Mouse (Mus musculus): ENCODE measurements around the gene Map3k5. TPM values are rescaled to one million over a fixed set of nuclear protein-coding genes. Genes with fewer than 3 reads are reported as not detected.
A peak's percentile ranks its signal among the peaks of the same experiment; 100 is the strongest.

The Map3k5 gene
- total and polyA plus RNA-seq, 3 experiments = 0.35 to 0.97 TPM; not detected in 1

GRCm38 (mm10) chr10:20149835-20150355 lies 215.6 kb downstream of the Map3k5 start:
- peak overlapping the region; percentile 48; the same call in 1 of the 2 replicates for H3K9ac ChIP-seq (ENCODE audit: control insufficient read depth, low read depth, low read length, poor library complexity, severe bottlenecking)
- peak overlapping the region; percentile 77 to 83 for H3K4me3 ChIP-seq (ENCODE audit: control insufficient read depth in 1 of 2, insufficient read depth in 1 of 2, low read depth in 2 of 2, low read length in 2 of 2)

DNA sequence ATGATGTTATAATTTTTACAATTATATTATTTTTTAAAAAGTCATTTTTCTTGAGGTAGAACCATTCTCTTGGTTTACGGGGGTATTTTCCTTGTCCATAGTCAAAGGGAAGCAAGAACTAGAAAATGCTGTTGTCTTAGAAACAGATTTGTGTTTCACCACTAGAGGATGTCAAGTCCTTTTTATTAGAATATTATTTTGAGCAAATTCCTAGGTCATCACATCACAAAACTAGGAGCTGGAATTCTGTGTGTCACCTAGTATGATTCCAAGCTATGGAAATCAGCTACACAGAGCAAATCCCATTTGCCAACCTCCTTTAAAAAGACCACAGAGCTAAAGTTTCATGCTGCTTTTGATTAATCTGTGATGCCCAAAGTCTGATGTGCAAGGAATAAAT lies 217.9 kb downstream of the Map3k5 start:
- peak; percentile 22 for TF ChIP-seq RAD21 (IDR thresholded peaks at IDR 0.05; ENCODE audit: low read depth, low read length)
- TF ChIP-seq CTCF (IDR thresholded peaks at IDR 0.05 in 2 of 3, conservative IDR thresholded peaks at IDR 0.05 in 1 of 3; ENCODE audit: control insufficient read depth in 1 of 3, insufficient read depth in 1 of 3, low read depth in 2 of 3, low read length in 3 of 3, poor library complexity in 1 of 3, severe bottlenecking in 1 of 3) = peak in 1 of 3 experiments; percentile 13; a peak in 1 of 6 replicates
- no peak for TF ChIP-seq USF2 (IDR thresholded peaks at IDR 0.05; ENCODE audit: borderline replicate concordance in 1 of 2, insufficient read depth in 1 of 2, low read depth in 1 of 2, low read length in 2 of 2)
- no peaks in the 10 kb centered on the region for H3K9me3 ChIP-seq (replicated peaks; ENCODE audit: insufficient read depth, low read length)
- H3K4me3 ChIP-seq (ENCODE audit: control insufficient read depth in 1 of 2, insufficient read depth in 1 of 2, low read depth in 2 of 2, low read length in 2 of 2) = no peak overlapping the region
- peaks cover 0 to 6% of the 10 kb centered on the region in 2 experiments; a peak in 1 of 4 replicates for H3K4me1 ChIP-seq (ENCODE audit: control insufficient read depth in 1 of 2, insufficient read depth in 2 of 2, low read length in 2 of 2)
- H3K27me3 ChIP-seq (ENCODE audit: control insufficient read depth in 1 of 2, insufficient read depth in 2 of 2, low read length in 2 of 2) = peaks cover 2 to 5% of the 10 kb centered on the region in 2 experiments; a peak in 3 of 4 replicates
- DNase-seq (ENCODE audit: low read depth, low spot score) = no peak
- no peak overlapping the region for H3K27ac ChIP-seq (ENCODE audit: control insufficient read depth, low read depth, low read length)
- no peak overlapping the region for H3K9ac ChIP-seq (ENCODE audit: control insufficient read depth, low read depth, low read length, poor library complexity, severe bottlenecking)
- H3K79me2 ChIP-seq (ENCODE audit: control insufficient read depth, insufficient read depth, low read length, poor library complexity) = no peaks in the 10 kb centered on the region
- peaks cover 0 to 2% of the 10 kb centered on the region in 2 experiments; a peak in 2 of 4 replicates for H3K36me3 ChIP-seq (ENCODE audit: control insufficient read depth in 1 of 2, insufficient read depth in 2 of 2, low read length in 2 of 2)

More at GRCm38 (mm10) chr10:20149835-20150355, 215.6 kb downstream of the Map3k5 start:
- no peak for TF ChIP-seq MAX (IDR thresholded peaks at IDR 0.05; ENCODE audit: low read length)
- no peak for TF ChIP-seq CHD1 (IDR thresholded peaks at IDR 0.05; ENCODE audit: low read depth, low read length)
- no peak for TF ChIP-seq MEF2A (IDR thresholded peaks at IDR 0.05; ENCODE audit: extremely low read depth, insufficient replicate concordance, low read depth, low read length, poor library complexity, severe bottlenecking)
- no peak for TF ChIP-seq POLR2AphosphoS2 (IDR thresholded peaks at IDR 0.05; ENCODE audit: low read length)
- no peak for TF ChIP-seq USF2 (IDR thresholded peaks at IDR 0.05; ENCODE audit: borderline replicate concordance in 1 of 2, insufficient read depth in 1 of 2, low read depth in 1 of 2, low read length in 2 of 2)
- TF ChIP-seq TAL1 (IDR thresholded peaks at IDR 0.05; ENCODE audit: low read length) = no peak
- TF ChIP-seq RAD21 (IDR thresholded peaks at IDR 0.05; ENCODE audit: low read depth, low read length) = no peak
- TF ChIP-seq TCF12 (IDR thresholded peaks at IDR 0.05; ENCODE audit: low read depth, low read length) = no peak
- no peak for TF ChIP-seq POLR2AphosphoS5 (IDR thresholded peaks at IDR 0.05; ENCODE audit: borderline replicate concordance, low read depth, low read length)
- TF ChIP-seq E2F4 (IDR thresholded peaks at IDR 0.05; ENCODE audit: borderline replicate concordance, low read depth, low read length) = no peak
- TF ChIP-seq ETS1 (IDR thresholded peaks at IDR 0.05; ENCODE audit: low read depth, low read length) = no peak
- Histone ChIP-seq H3K9me3 (replicated peaks; ENCODE audit: insufficient read depth, low read length) (no peaks in the 10 kb centered on the region), H3K36me3 (ENCODE audit: control insufficient read depth in 1 of 2, insufficient read depth in 2 of 2, low read length in 2 of 2) (no peaks in the 10 kb centered on the region), H3K4me1 (ENCODE audit: control insufficient read depth in 1 of 2, insufficient read depth in 2 of 2, low read length in 2 of 2) (no peaks in the 10 kb centered on the region), H3K79me2 (ENCODE audit: control insufficient read depth, insufficient read depth, low read length, poor library complexity) (no peaks in the 10 kb centered on the region), H3K27ac (ENCODE audit: control insufficient read depth, low read depth, low read length) (no peak overlapping the region), H3K27me3 (ENCODE audit: control insufficient read depth in 1 of 2, insufficient read depth in 2 of 2, low read length in 2 of 2) (peaks cover 2 to 5% of the 10 kb centered on the region in 2 experiments; a peak in 3 of 4 replicates)
- no peak for DNase-seq (ENCODE audit: low read depth, low spot score)

DNA sequence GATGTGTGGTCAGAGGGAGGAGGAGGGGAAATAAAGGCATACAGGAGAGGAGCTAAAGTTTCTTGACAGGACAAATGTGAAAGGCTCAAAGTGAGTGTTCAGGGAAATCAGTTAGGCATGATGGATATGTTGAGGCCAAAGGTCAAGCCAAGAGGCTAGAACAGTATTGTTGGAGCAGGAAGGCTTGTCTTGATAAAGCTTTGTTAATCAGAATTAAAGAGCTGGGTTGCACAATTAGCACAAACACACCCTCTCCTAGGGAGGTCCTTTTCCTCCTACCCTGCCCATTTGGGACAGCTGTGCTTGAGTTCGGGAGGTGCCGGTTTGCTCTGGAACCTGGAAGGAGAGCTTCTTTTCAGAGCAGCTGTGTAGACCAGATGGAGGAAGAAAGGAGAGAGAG lies 219.2 kb downstream of the Map3k5 start:
- Histone ChIP-seq H3K9ac (ENCODE audit: control insufficient read depth, low read depth, low read length, poor library complexity, severe bottlenecking) (no peak overlapping the region), H3K4me1 (ENCODE audit: control insufficient read depth in 1 of 2, insufficient read depth in 2 of 2, low read length in 2 of 2) (peaks cover 0 to 6% of the 10 kb centered on the region in 2 experiments; a peak in 1 of 4 replicates), H3K9me3 (replicated peaks; ENCODE audit: insufficient read depth, low read length) (no peaks in the 10 kb centered on the region), H3K4me3 (ENCODE audit: control insufficient read depth in 1 of 2, insufficient read depth in 1 of 2, low read depth in 2 of 2, low read length in 2 of 2) (no peak overlapping the region), H3K36me3 (ENCODE audit: control insufficient read depth in 1 of 2, insufficient read depth in 2 of 2, low read length in 2 of 2) (peaks cover 0 to 2% of the 10 kb centered on the region in 2 experiments; a peak in 2 of 4 replicates), H3K79me2 (ENCODE audit: control insufficient read depth, insufficient read depth, low read length, poor library complexity) (no peaks in the 10 kb centered on the region), H3K27me3 (ENCODE audit: control insufficient read depth in 1 of 2, insufficient read depth in 2 of 2, low read length in 2 of 2) (peaks cover 2 to 3% of the 10 kb centered on the region in 2 experiments; a peak in 3 of 4 replicates), H3K27ac (ENCODE audit: control insufficient read depth, low read depth, low read length) (no peak overlapping the region)
- TF ChIP-seq USF2 (IDR thresholded peaks at IDR 0.05; ENCODE audit: borderline replicate concordance in 1 of 2, insufficient read depth in 1 of 2, low read depth in 1 of 2, low read length in 2 of 2) = no peak
- TF ChIP-seq KAT2A (conservative IDR thresholded peaks at IDR 0.05; ENCODE audit: low read depth, low read length) = no peak
- no peak for TF ChIP-seq JUND (IDR thresholded peaks at IDR 0.05; ENCODE audit: low read depth, low read length)
- TF ChIP-seq RCOR1 (IDR thresholded peaks at IDR 0.05; ENCODE audit: low read depth, low read length) = no peak
- TF ChIP-seq MYC (IDR thresholded peaks at IDR 0.05; ENCODE audit: low read depth, low read length) = no peak
- no peak for TF ChIP-seq RAD21 (IDR thresholded peaks at IDR 0.05; ENCODE audit: low read depth, low read length)
- TF ChIP-seq ZKSCAN1 (IDR thresholded peaks at IDR 0.05; ENCODE audit: low read depth, low read length) = no peak
- TF ChIP-seq ZC3H11A (IDR thresholded peaks at IDR 0.05; ENCODE audit: low read depth, low read length) = no peak
- no peak for TF ChIP-seq UBTF (IDR thresholded peaks at IDR 0.05; ENCODE audit: borderline replicate concordance, insufficient read depth, low read depth, low read length)
- TF ChIP-seq MXI1 (IDR thresholded peaks at IDR 0.05; ENCODE audit: low read depth, low read length) = no peak
- TF ChIP-seq BHLHE40 (IDR thresholded peaks at IDR 0.05; ENCODE audit: borderline replicate concordance, low read depth, low read length) = no peak
- TF ChIP-seq TBP (IDR thresholded peaks at IDR 0.05; ENCODE audit: low read depth, low read length) = no peak
- DNase-seq (ENCODE audit: low read depth, low spot score) = no peak
